Comparison of ENCODE assay signal across 24 mouse cellular contexts in the genomic region with DNA sequence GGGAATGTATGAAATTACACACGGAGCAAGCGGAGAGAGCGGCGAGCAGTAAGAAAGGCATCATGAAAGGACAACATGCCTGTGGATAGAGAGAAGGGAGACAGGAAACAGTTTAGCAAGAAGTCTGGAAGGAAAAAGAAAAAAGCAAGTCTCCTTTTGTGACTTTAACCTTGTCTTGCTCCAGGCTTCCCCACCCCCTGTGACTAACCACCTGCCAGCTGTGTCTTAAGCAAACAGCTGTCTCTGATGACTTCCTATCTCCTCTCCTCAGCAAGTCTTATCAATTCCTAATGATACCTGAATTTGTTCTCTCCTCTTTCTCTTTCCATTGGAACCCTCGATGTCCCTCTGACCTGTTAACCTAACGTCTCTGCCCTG. TPM values are rescaled to one million over a fixed set of nuclear protein-coding genes. Genes with fewer than 3 reads are reported as not detected.
DNase-seq lines count a peak whose midpoint lies in the region; ATAC-seq and TF ChIP-seq lines count a peak whose summit lies in the region.
"Had no signal": no experiment of that assay in that cellular context is flagged by ENCODE, and none has a peak within 500 bp of the region (broad histone marks: within the 10 kb centered on the region; RNA-seq: fewer than 3 reads in every experiment).

No protein-coding gene starts in this region.

- peaks cover 20 to 25% of the 10 kb centered on the region in 2 experiments for H3K4me1 ChIP-seq in ES-E14 (ENCODE audit: control insufficient read depth in 2 of 2, insufficient read depth in 2 of 2, low read length in 2 of 2, poor library complexity in 1 of 2)
- H3K4me1 ChIP-seq in stomach, embryonic 16.5 days (ENCODE audit: control insufficient read depth, insufficient read depth, low read length) = no peaks in the 10 kb centered on the region

- DNase-seq in adrenal gland, postnatal 36 days = peak; percentile 23 to 32
- no peak for DNase-seq in adrenal gland, adult 8-10 months
- DNase-seq in 3T3-L1 (ENCODE audit: low read depth, low spot score) (peak; percentile 35), ES-E14 (ENCODE audit: low read depth, low spot score) (no peak)
- DNase-seq in left cerebral cortex, postnatal 10 days (ENCODE audit: extremely low spot score in 1 of 2, low spot score in 2 of 2) = no peak
- no peak for DNase-seq in spleen, postnatal 4 days (ENCODE audit: low spot score in 2 of 2)
- no peak for DNase-seq in layer of hippocampus, adult 11-12 months (ENCODE audit: low spot score)
- DNase-seq: adrenal gland, postnatal 10 days; cerebellum, adult 2 months; kidney, adult 8-10 months; kidney, postnatal 4 days; layer of hippocampus, postnatal 36 days; left cerebral cortex, postnatal 4 days; lung, adult 18-20 months had no signal

- H3K9me3 ChIP-seq in ES-E14 (ENCODE audit: control insufficient read depth, insufficient read depth, low read depth, low read length) = no peaks in the 10 kb centered on the region
- no peaks in the 10 kb centered on the region for H3K9me3 ChIP-seq in stomach, embryonic 16.5 days (replicated peaks; ENCODE audit: control insufficient read depth, low read length)
- H3K9me3 ChIP-seq: embryonic facial prominence, embryonic 10.5 days; midbrain, embryonic 12.5 days; neural tube, embryonic 15.5 days had no signal

- H3K27ac ChIP-seq in ES-E14 (ENCODE audit: insufficient read depth, low read depth, low read length, poor library complexity, severe bottlenecking) = peak overlapping the region; percentile 99
- H3K27ac ChIP-seq in stomach, embryonic 16.5 days (ENCODE audit: low read length) = no peak overlapping the region
- H3K27ac ChIP-seq: embryonic facial prominence, embryonic 10.5 days; hindbrain, embryonic 14.5 days; midbrain, embryonic 12.5 days; neural tube, embryonic 15.5 days had no signal

- in situ Hi-C loops in ES-E14 (cut with MboI; ENCODE audit: low sequenced_read_pairs in 2 of 2, unreplicated experiment in 2 of 2) = loop anchor here (10.0 to 25.0 kb wide), 3 partner anchors 288 to 415 kb away; a partner anchor contains a TSS

- no peaks in the 10 kb centered on the region for H3K36me3 ChIP-seq in ES-E14 (ENCODE audit: control insufficient read depth, insufficient read depth, low read length, poor library complexity, severe bottlenecking)
- no peaks in the 10 kb centered on the region for H3K36me3 ChIP-seq in stomach, embryonic 16.5 days (ENCODE audit: control insufficient read depth, insufficient read depth, low read length)
- H3K36me3 ChIP-seq: embryonic facial prominence, embryonic 10.5 days; midbrain, embryonic 12.5 days; neural tube, embryonic 15.5 days had no signal

- 67% methylated on average over 6 of the region's 6 CpGs for WGBS in stomach, embryonic 16.5 days

- H3K9ac ChIP-seq in ES-E14 (ENCODE audit: insufficient read depth, low read depth, low read length, poor library complexity, severe bottlenecking) = peak overlapping the region; percentile 51
- H3K9ac ChIP-seq in stomach, embryonic 16.5 days (ENCODE audit: low read length) = no peak overlapping the region
- H3K9ac ChIP-seq: hindbrain, embryonic 14.5 days; midbrain, embryonic 12.5 days; neural tube, embryonic 15.5 days had no signal

- intact Hi-C loops in left cerebral cortex, postnatal 10 days (cut with DNase I) = no loop called here

- H3K4me3 ChIP-seq in ES-E14 (ENCODE audit: insufficient read depth in 1 of 2, low read depth in 1 of 2, low read length in 2 of 2, poor library complexity in 1 of 2, severe bottlenecking in 1 of 2) = peak overlapping the region; percentile 20 to 21; a peak in 3 of 4 replicates
- H3K4me3 ChIP-seq in stomach, embryonic 16.5 days (replicated peaks; ENCODE audit: low read length) = no peak overlapping the region
- H3K4me3 ChIP-seq: embryonic facial prominence, embryonic 10.5 days; midbrain, embryonic 12.5 days; myocyte; neural tube, embryonic 15.5 days had no signal

- ATAC-seq in stomach, embryonic 16.5 days (ENCODE audit: insufficient read depth, low FRiP score) = peak; percentile 25; the same call in 1 of the 2 replicates
- ATAC-seq: forebrain, embryonic 14.5 days had no signal

- H3K4me2 ChIP-seq in stomach, embryonic 16.5 days (ENCODE audit: low read depth, low read length) = no peak overlapping the region
- H3K4me2 ChIP-seq: hindbrain, embryonic 14.5 days; midbrain, embryonic 12.5 days; neural tube, embryonic 15.5 days had no signal

- H3K27me3 ChIP-seq in stomach, embryonic 16.5 days (ENCODE audit: control insufficient read depth, insufficient read depth, low read length) = no peaks in the 10 kb centered on the region
- H3K27me3 ChIP-seq: neural tube, embryonic 15.5 days had no signal

TF ChIP-seq in ES-E14, 5 proteins besides CTCF, POLR2A, EP300 and RAD21:
- TF ChIP-seq HCFC1 (IDR thresholded peaks at IDR 0.05; ENCODE audit: borderline replicate concordance, insufficient read depth, low read length) (no peak), ZNF384 (IDR thresholded peaks at IDR 0.05; ENCODE audit: low read depth, low read length) (no peak), MAFK (IDR thresholded peaks at IDR 0.05; ENCODE audit: insufficient read depth, low read depth, low read length) (no peak), CHD2 (IDR thresholded peaks at IDR 0.05; ENCODE audit: low read depth, low read length) (no peak), ZC3H11A (IDR thresholded peaks at IDR 0.05; ENCODE audit: borderline replicate concordance, low read depth, low read length) (no peak)

RNA-seq across cellular contexts. Expression of a gene that starts 34.0 kb away (rescaled TPM):
- total RNA-seq in adrenal gland, postnatal 36 days (2021) = not detected
- total RNA-seq in adrenal gland, adult 8-10 months (2022) = not detected
- total RNA-seq in ES-E14 (2012; rRNA removed) = not detected in 2 replicates
- polyA plus RNA-seq in stomach, embryonic 16.5 days (2015; fragmentation: Nextera tagmentation; extraction: Ambion mirVana) = not detected in 2 replicates
- not detected for total RNA-seq in left cerebral cortex, postnatal 10 days (2021)
- total RNA-seq: layer of hippocampus, postnatal 36 days; left cerebral cortex, postnatal 4 days; liver, adult 2 months had no signal
- polyA plus RNA-seq: cerebellum, adult 2 months; embryonic facial prominence, embryonic 10.5 days; forebrain, embryonic 14.5 days; gonadal fat pad, adult 2 months; heart, embryonic 14.5 days; hindbrain, embryonic 14.5 days; liver, adult 2 months; midbrain, embryonic 12.5 days; myocyte; neural tube, embryonic 15.5 days had no signal

Comparison
In these comparisons a context has a peak if more than half of its experiments do, and no peak if none do; other contexts are left out.
1. DNase-seq: peak in adrenal gland, postnatal 36 days (2 of 2) and 3T3-L1 (single experiment); none in adrenal gland, adult 8-10 months (single experiment), ES-E14 (single experiment), left cerebral cortex, postnatal 10 days (0 of 2), spleen, postnatal 4 days (0 of 2) and layer of hippocampus, adult 11-12 months (single experiment).